Mouse (Mus musculus) stomach, embryonic 16.5 days (tissue): ENCODE data around the gene Frmd4a. TPM values are rescaled to one million over a fixed set of nuclear protein-coding genes. Genes with fewer than 3 reads are reported as not detected.

Source experiments
- ATAC-seq: fragments of 200-750 bp; cut with Nextera tagmentation; 2 replicates; pipeline ENCODE4 v1.8.0; 2017; ENCODE audit warnings: moderate number of reproducible peaks, moderate TSS enrichment; ENCODE audit not compliant: insufficient read depth, low FRiP score
- H3K27ac ChIP-seq: fragments of 300-500 bp; sonication (generic); 2 replicates; pipeline ENCODE4 v1.5.1; 2014; ENCODE audit warnings: low read length
- H3K27me3 ChIP-seq: fragments of 300-500 bp; sonication (generic); 2 replicates; pipeline ENCODE4 v1.6.1; 2014; ENCODE audit warnings: low read length, control low read depth, mixed read lengths; ENCODE audit not compliant: control insufficient read depth, insufficient read depth
- H3K36me3 ChIP-seq: fragments of 300-500 bp; sonication (generic); 2 replicates; pipeline ENCODE4 v1.6.1; 2014; ENCODE audit warnings: low read length; ENCODE audit not compliant: control insufficient read depth, insufficient read depth
- H3K4me1 ChIP-seq: fragments of 300-500 bp; sonication (generic); 2 replicates; pipeline ENCODE4 v1.6.1; 2014; ENCODE audit warnings: low read length, control low read depth, mixed read lengths; ENCODE audit not compliant: control insufficient read depth, insufficient read depth
- H3K4me2 ChIP-seq: fragments of 300-500 bp; sonication (generic); 2 replicates; pipeline ENCODE4 v1.6.1; 2014; ENCODE audit warnings: low read depth, low read length, mixed read lengths
- H3K4me3 ChIP-seq: fragments of 300-500 bp; sonication (generic); replicated peaks from 2 replicates; pipeline ENCODE4 v1.5.1; 2014; ENCODE audit warnings: mild to moderate bottlenecking, low read length
- H3K9ac ChIP-seq: fragments of 300-500 bp; sonication (generic); 2 replicates; pipeline ENCODE4 v1.6.1; 2014; ENCODE audit warnings: low read length
- H3K9me3 ChIP-seq: fragments of 300-500 bp; sonication (generic); replicated peaks from 2 replicates; pipeline ENCODE4 v1.6.1; 2016; ENCODE audit warnings: low read length, control low read depth; ENCODE audit not compliant: control insufficient read depth
- WGBS: fragments of 180-500 bp; shearing (Covaris S2); extraction: QIAGEN DNeasy Blood & Tissue Kit; methylation state at CpG from one replicate; pipeline ENCODE4 v1.1.7; 2014; 5-methylcytosine and 5-hydroxymethylcytosine counted together
- polyA plus RNA-seq: library from polyadenylated mRNA; unstranded; fragments of >200 nt; fragmentation: Nextera tagmentation; extraction: Ambion mirVana; gene quantifications from 2 replicates; pipeline ENCODE4 v1.2.1, GENCODE M21; 2015

Frmd4a gene
- polyA plus RNA-seq, 1 experiment from 2014 or later = 19.6 TPM

DNA sequence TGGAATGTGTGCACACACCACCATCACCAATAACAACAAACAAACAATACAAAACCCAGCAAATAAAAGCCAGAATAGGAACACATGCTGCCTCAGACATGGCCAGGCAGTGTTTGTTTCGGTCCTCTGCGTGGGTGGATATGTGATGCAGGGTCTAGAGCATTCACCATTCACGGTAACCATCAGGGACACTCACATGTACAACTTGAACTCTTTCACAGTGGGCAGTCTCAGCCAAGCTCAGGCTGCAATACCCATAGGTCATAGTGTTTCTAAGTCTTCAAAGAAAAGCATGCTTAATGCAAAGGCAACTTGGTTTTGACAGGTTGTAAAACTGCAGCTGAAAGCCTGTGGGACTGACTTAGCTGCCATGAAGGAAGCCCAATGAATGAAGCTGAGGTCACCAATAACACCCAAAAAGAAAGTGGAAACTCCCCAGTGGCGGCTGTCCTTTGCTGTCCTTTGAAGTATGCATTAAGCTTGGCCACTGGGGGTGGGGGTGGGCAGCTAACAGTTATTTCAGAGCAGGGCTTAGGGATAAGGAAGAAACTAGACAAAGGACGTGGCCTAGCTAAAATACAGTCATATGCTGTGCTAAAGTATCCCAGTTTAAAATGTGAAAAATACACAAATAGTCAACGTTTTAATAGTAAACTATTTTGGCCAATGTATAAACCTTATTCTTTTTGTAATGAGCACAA lies 602.5 kb downstream of the Frmd4a start:
- ATAC-seq = 0 out of 2 replicates have a peak, but pooled peaks have one; percentile 5
- H3K27me3 ChIP-seq = no peaks in the 10 kb centered on the region
- 54% methylated on average over 6 of the region's 6 CpGs for WGBS
- peaks cover 7% of the 10 kb centered on the region for H3K4me1 ChIP-seq
- no peaks in the 10 kb centered on the region for H3K9me3 ChIP-seq
- no peak overlapping the region for H3K9ac ChIP-seq
- no peak overlapping the region for H3K4me2 ChIP-seq
- no peak overlapping the region for H3K4me3 ChIP-seq
- peak overlapping the region; percentile 88 for H3K27ac ChIP-seq
- 0 out of 2 replicates have a peak, but pooled peaks cover 4% of the 10 kb centered on the region for H3K36me3 ChIP-seq

DNA sequence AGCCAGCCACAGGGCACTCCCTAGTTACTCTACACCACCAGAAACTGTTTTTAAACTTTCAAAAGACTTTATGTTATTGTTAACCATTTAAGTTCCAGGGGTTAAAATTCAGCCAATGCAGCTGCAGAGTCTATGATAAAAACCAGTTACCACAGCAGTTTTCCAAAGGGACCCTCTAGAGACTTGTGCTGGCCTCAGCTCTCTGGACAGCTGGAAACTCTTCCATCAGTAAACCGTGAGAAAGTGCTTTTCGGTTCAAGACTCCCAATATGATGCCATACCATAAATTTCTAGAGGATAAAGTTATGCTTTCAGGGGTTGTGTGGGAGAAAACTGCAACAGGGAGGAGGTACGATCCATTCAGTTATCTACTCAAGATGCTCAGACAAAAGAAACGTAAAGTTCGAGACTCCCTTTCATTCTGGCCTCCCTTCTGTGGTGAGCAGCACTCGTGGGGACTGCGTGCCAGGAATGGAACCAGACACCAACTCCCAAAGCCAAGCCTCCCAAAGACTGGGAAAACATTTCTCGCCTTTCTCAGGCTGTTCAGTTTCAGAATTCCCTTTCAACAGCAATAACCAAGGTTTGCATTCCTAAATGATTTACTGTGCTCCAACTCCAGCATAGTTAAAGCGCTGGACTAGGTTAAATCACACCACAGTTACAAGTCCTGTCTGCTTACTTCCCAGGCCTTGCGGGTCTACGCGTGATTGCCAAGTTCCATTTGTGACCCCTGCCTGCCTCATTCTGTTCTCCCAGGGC lies 603.3 kb downstream of the Frmd4a start:
- Histone ChIP-seq H3K27ac (peak overlapping the region; percentile 88), H3K27me3 (no peaks in the 10 kb centered on the region), H3K36me3 (0 out of 2 replicates have a peak, but pooled peaks cover 4% of the 10 kb centered on the region), H3K9me3 (no peaks in the 10 kb centered on the region), H3K4me1 (peaks cover 7% of the 10 kb centered on the region), H3K9ac (no peak overlapping the region), H3K4me2 (no peak overlapping the region), H3K4me3 (no peak overlapping the region)
- WGBS = 49% methylated on average over 12 of the region's 12 CpGs
- peak; percentile 77 for ATAC-seq

DNA sequence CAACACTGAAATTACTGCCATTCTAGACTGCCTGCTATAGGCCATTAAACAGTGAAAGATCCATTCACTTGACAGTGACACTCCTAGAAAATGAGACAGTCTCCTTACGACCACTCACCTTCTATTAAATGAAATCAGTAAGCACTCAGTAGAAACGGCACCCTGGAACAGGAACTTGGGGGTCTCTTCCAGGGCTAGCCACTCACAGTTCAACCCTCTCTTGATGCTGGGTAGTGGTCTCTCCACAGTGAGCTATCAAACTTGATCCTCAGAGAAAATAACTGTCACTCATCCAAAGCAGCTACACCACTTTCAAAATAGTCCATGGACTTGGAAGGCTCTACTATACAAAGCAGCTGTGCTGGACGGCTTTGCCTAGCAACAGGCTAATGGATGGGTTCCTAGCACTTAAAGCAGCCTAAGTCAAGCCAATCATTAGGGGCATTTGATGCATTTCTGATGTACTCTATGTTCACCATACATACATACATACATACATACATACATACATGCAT lies 604.0 kb downstream of the Frmd4a start:
- Histone ChIP-seq H3K9ac (no peak overlapping the region), H3K4me3 (no peak overlapping the region), H3K27me3 (no peaks in the 10 kb centered on the region), H3K9me3 (no peaks in the 10 kb centered on the region), H3K4me2 (no peak overlapping the region), H3K36me3 (0 out of 2 replicates have a peak, but pooled peaks cover 4% of the 10 kb centered on the region), H3K4me1 (peaks cover 7% of the 10 kb centered on the region), H3K27ac (peak overlapping the region; percentile 88)
- WGBS = 53% methylated on average over 3 of the region's 3 CpGs
- ATAC-seq = peak; percentile 23; the same call in 1 of the 2 replicates

DNA sequence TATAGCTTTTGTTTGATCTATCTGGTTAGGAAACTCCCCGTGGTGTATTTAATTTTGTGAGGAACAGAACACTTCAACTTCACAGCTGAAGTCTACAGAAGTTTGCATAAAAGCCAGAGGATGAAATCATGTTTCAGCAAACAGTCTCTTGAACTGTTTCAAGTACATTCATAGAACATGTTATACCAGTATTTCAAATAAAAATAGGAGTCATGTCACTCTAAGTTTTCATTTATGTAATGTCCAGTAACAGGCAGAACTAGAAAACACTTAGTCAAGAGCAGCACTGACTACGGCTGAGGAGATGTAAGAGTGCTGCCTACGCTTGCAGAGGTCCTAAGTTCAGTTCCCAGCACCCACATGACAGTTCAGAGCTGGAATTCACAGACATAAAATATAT lies 609.4 kb downstream of the Frmd4a start:
- no peak for ATAC-seq
- Histone ChIP-seq H3K27me3 (no peaks in the 10 kb centered on the region), H3K4me1 (no peaks in the 10 kb centered on the region), H3K36me3 (0 out of 2 replicates have a peak, but pooled peaks cover 4% of the 10 kb centered on the region), H3K4me2 (no peak overlapping the region), H3K4me3 (no peak overlapping the region), H3K9me3 (no peaks in the 10 kb centered on the region), H3K9ac (no peak overlapping the region), H3K27ac (no peak overlapping the region)
- 71% methylated on average over 3 of the region's 3 CpGs for WGBS

DNA sequence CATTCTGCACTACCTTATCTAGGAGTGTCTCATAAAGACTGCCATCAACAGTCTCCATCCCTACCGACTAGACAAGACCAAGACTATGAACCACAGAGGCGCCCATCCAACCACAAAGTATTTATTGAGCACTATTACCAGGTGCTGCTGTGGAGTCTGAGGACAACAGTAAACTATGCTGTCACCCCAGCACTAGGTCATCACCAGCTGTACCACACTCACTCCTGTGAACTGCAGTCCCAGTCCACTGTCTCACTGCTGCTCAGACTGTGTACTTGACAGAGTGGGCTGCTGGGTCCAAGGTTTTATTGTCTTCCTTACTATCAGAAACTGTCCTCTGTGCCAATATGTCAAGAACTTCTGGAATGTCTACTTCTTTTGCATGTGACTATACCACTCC lies 611.4 kb downstream of the Frmd4a start:
- H3K4me3 ChIP-seq = no peak overlapping the region
- H3K9me3 ChIP-seq = no peaks in the 10 kb centered on the region
- H3K27me3 ChIP-seq = no peaks in the 10 kb centered on the region
- H3K4me1 ChIP-seq = no peaks in the 10 kb centered on the region
- peaks cover 10% of the 10 kb centered on the region for H3K36me3 ChIP-seq
- no peak for ATAC-seq
- H3K9ac ChIP-seq = no peak overlapping the region
- no peak overlapping the region for H3K27ac ChIP-seq
- no peak overlapping the region for H3K4me2 ChIP-seq
- WGBS = 93% methylated on average over 2 of the region's 2 CpGs

DNA sequence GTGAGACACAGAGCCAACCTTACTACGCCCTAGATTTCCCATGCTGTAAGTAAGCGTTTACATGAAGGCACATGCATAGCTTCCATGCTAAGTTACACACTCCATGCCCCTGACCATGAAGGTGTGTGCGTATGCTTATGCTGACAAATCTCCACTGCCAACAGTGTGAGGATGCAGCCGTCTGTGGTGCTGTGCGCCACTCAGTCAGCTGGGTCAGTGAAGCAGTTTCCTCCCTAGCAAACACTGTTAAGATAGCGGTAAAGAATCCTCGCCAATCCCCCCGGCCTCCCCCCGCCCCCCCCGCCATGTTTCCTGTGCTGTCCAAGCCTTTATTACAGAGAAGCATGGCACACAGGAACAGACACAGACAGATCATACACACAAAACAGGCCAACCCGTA lies 612.0 kb downstream of the Frmd4a start:
- no peak overlapping the region for H3K9ac ChIP-seq
- no peak overlapping the region for H3K27ac ChIP-seq
- no peak for ATAC-seq
- no peak overlapping the region for H3K4me3 ChIP-seq
- H3K27me3 ChIP-seq = no peaks in the 10 kb centered on the region
- peaks cover 12% of the 10 kb centered on the region for H3K36me3 ChIP-seq
- H3K4me1 ChIP-seq = no peaks in the 10 kb centered on the region
- H3K4me2 ChIP-seq = no peak overlapping the region
- no peaks in the 10 kb centered on the region for H3K9me3 ChIP-seq
- 91% methylated on average over 11 of the region's 11 CpGs for WGBS

DNA sequence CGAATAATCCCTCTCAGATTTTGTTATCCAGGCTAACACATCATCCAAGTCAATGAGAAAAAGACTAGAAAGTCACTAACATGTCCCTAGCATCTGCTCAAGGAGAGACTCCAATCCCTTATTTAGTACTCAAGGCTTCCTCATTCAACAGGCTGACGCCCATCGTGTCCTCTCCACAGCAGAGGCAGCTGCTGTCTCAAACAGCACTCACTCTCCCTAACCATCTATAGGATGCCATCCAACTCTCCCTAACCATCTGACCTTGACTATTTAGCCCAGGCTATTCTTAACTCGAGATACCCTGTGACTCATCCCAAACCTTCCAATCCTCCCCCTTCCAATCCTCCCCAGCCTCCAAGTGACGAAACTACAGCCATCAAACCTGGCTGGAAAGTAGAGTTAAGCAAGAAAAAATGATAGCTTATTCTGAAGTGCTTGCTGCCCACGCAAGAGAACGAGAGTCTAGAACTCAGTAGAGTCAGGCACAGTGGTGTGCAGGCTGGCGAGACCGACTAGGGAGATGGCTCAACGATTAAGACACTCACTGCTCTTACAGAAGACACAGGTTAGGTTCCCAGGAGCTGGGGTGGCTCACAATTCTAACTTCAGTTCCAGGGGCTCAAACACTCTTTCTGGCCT lies 612.8 kb downstream of the Frmd4a start:
- Histone ChIP-seq H3K9me3 (no peaks in the 10 kb centered on the region), H3K36me3 (peaks cover 12% of the 10 kb centered on the region), H3K27me3 (no peaks in the 10 kb centered on the region), H3K27ac (no peak overlapping the region), H3K4me2 (no peak overlapping the region), H3K9ac (no peak overlapping the region), H3K4me3 (no peak overlapping the region), H3K4me1 (no peaks in the 10 kb centered on the region)
- no peak for ATAC-seq
- WGBS = 94% methylated on average over 10 of the region's 10 CpGs

DNA sequence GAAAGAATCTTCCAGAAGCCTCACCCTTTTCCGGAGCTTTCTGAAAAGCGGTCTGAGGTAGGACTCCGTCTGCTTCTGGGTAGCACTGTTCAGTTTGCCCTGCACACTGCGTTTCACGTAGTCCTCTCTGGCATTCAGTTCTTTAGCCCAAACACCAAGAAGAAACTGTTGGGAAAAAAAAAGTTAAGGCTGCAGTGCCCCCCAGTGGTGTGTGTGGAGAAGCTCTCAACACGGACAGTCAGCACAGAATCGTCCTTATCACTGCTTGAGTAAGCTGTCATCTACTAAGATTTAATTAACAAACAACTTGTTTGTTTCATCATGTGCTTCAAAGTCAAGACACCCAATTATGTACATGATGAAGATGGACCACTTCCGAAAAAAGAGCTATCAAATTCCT lies 618.3 kb downstream of the Frmd4a start:
- ATAC-seq = no peak
- H3K4me2 ChIP-seq = no peak overlapping the region
- peaks cover 30% of the 10 kb centered on the region for H3K36me3 ChIP-seq
- no peaks in the 10 kb centered on the region for H3K27me3 ChIP-seq
- H3K4me3 ChIP-seq = no peak overlapping the region
- no peaks in the 10 kb centered on the region for H3K9me3 ChIP-seq
- H3K4me1 ChIP-seq = no peaks in the 10 kb centered on the region
- WGBS = 84% methylated on average over 8 of the region's 8 CpGs
- H3K9ac ChIP-seq = no peak overlapping the region
- H3K27ac ChIP-seq = no peak overlapping the region

DNA sequence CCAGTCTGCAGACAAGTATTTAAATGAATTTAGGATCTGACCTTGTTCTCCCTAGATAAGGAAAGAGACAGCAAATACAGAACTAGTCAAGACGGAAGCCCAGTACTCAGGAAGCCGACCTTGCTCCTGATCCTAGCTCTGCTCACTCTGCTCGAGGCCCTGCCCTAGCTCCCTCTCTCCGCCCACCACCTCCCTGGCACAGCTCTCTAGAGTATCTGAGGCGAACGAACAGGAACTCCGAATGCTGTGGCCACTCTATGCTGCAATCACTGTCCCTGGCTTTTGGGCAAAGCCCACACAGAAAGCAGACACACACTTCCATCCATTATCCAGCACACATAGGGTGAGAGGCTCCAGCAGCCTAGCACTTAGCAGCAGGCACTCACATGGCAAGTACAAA lies 619.1 kb downstream of the Frmd4a start:
- Histone ChIP-seq H3K36me3 (peaks cover 32% of the 10 kb centered on the region), H3K9me3 (no peaks in the 10 kb centered on the region), H3K27ac (no peak overlapping the region), H3K4me3 (no peak overlapping the region), H3K4me1 (no peaks in the 10 kb centered on the region), H3K27me3 (no peaks in the 10 kb centered on the region), H3K9ac (no peak overlapping the region), H3K4me2 (no peak overlapping the region)
- 78% methylated on average over 7 of the region's 7 CpGs for WGBS
- ATAC-seq = no peak
